Mouse (Mus musculus): ENCODE measurements around the gene Lcn2. TPM values are rescaled to one million over a fixed set of nuclear protein-coding genes. Genes with fewer than 3 reads are reported as not detected.

The Lcn2 gene
- polyA plus RNA-seq, 1 experiment from 2014 or later = 50.3 TPM

DNA sequence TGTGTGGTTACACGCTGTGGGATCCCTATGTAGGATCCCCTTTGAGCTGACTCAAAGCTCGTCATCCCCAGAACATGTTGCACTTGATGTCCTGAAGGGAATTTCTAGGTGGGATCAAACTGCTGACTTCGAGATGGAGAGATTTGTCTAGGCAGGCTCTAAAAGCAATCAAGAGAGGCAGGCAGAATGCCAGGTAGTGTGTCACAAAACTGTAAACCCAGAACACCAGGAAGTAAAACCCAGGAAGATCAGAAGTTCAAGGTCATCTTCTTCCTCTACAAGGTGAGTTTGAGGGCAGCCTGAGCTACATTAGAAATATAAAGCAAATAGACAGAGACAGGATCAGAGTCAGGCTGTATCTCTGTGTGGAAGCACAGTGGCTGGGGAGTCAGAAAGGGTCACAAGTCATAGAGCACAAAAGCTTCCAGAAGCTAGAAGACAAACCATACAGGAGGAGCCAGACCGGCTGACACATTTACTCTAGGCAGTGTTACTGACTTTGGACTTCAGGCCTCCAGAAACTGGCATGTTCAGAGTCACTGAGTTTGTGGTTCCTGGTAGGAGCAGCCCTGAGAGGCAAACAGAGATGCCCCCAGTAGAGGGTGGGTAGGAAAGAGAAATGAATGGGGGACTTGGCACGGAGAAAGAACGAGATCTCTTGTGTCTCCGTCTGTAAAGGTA is 19.2 kb upstream of the Lcn2 start:
- H3K9me3 ChIP-seq (replicated peaks; ENCODE audit: low read length) = no peaks in the 10 kb centered on the region
- no peaks in the 10 kb centered on the region for H3K27me3 ChIP-seq (ENCODE audit: insufficient read depth, low read length)
- TF ChIP-seq CTCF (IDR thresholded peaks at IDR 0.05; ENCODE audit: low read depth) = no peak
- DNase-seq (ENCODE audit: low spot score) (no peak), ATAC-seq (replicated peaks; ENCODE audit: low FRiP score, low read depth) (no peak)
- no peak overlapping the region for H3K4me2 ChIP-seq (ENCODE audit: low read length)
- no peak overlapping the region for H3K9ac ChIP-seq (ENCODE audit: low read depth, low read length)
- peak overlapping the region; percentile 70 for H3K27ac ChIP-seq
- 0 out of 2 replicates have a peak, but pooled peaks cover 6% of the 10 kb centered on the region for H3K36me3 ChIP-seq (ENCODE audit: insufficient read depth, low read length)
- H3K4me3 ChIP-seq (replicated peaks; ENCODE audit: low read depth, low read length) = no peak overlapping the region
- WGBS = 77% methylated on average over 7 of the region's 7 CpGs
- 0 out of 2 replicates have a peak, but pooled peaks cover 3% of the 10 kb centered on the region for H3K4me1 ChIP-seq (replicated peaks; ENCODE audit: insufficient read depth, low read length)

DNA sequence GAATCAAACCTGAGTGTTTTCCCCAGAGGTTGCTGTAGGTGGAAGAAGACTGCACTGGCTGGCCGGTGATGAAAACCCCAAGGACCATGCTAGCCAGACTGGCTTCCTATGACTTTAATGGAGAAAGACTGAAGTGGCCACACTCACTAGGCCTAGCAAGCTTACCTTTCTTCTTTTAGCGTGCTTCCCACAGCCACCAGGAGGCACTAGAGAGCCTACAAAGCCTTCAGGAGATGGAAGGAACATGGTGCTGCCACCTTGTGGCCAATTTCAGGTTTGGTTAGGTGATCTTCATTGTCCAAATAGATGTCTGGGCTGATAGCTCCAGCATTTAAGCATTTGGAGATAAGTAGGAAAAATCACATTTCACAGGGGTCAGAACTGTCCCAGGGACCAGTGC is 16.6 kb upstream of the Lcn2 start:
- WGBS = 24% methylated on average over 2 of the region's 2 CpGs
- no peak for ATAC-seq (replicated peaks; ENCODE audit: low FRiP score, low read depth)
- Histone ChIP-seq H3K9me3 (replicated peaks; ENCODE audit: low read length) (no peaks in the 10 kb centered on the region), H3K27ac (no peak overlapping the region), H3K4me2 (ENCODE audit: low read length) (no peak overlapping the region), H3K4me3 (replicated peaks; ENCODE audit: low read depth, low read length) (no peak overlapping the region), H3K27me3 (ENCODE audit: insufficient read depth, low read length) (no peaks in the 10 kb centered on the region), H3K36me3 (ENCODE audit: insufficient read depth, low read length) (peaks cover 24% of the 10 kb centered on the region; the same call in 1 of the 2 replicates), H3K4me1 (replicated peaks; ENCODE audit: insufficient read depth, low read length) (0 out of 2 replicates have a peak, but pooled peaks cover 3% of the 10 kb centered on the region), H3K9ac (ENCODE audit: low read depth, low read length) (no peak overlapping the region)
- DNase-seq (ENCODE audit: low spot score) = peak; percentile 96
- TF ChIP-seq CTCF (IDR thresholded peaks at IDR 0.05; ENCODE audit: low read depth) = peak; percentile 100

DNA sequence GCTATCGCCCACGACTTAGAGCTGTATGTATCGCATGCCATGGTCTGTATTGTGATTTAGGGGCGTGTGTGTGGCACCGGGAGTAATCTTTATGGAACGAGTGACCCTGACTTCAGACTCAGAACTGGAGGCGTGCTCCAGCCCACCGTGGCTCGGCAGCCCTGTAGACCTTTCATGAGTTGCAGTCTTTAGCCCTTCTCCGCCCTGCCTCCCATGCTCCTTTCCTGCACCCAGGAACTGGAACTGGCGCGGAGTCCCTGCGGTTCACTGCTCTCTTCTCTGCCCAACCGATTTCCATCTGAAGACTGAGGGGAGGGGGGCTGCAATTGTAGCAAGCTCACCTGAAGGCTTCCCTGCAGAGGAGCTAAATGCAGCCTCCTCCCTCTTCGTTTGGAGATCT is 8.6 kb upstream of the Lcn2 start:
- Histone ChIP-seq H3K27me3 (ENCODE audit: insufficient read depth, low read length) (no peaks in the 10 kb centered on the region), H3K27ac (peak overlapping the region; percentile 95), H3K4me1 (replicated peaks; ENCODE audit: insufficient read depth, low read length) (peaks cover 12% of the 10 kb centered on the region; the same call in 1 of the 2 replicates), H3K36me3 (ENCODE audit: insufficient read depth, low read length) (peaks cover 13% of the 10 kb centered on the region), H3K9ac (ENCODE audit: low read depth, low read length) (peak overlapping the region; percentile 87), H3K4me3 (replicated peaks; ENCODE audit: low read depth, low read length) (peak overlapping the region; percentile 87), H3K9me3 (replicated peaks; ENCODE audit: low read length) (no peaks in the 10 kb centered on the region), H3K4me2 (ENCODE audit: low read length) (peak overlapping the region; percentile 74)
- 0% methylated on average over 15 of the region's 15 CpGs for WGBS
- DNase-seq (ENCODE audit: low spot score) (no peak), ATAC-seq (replicated peaks; ENCODE audit: low FRiP score, low read depth) (no peak)
- TF ChIP-seq CTCF (IDR thresholded peaks at IDR 0.05; ENCODE audit: low read depth) = no peak

DNA sequence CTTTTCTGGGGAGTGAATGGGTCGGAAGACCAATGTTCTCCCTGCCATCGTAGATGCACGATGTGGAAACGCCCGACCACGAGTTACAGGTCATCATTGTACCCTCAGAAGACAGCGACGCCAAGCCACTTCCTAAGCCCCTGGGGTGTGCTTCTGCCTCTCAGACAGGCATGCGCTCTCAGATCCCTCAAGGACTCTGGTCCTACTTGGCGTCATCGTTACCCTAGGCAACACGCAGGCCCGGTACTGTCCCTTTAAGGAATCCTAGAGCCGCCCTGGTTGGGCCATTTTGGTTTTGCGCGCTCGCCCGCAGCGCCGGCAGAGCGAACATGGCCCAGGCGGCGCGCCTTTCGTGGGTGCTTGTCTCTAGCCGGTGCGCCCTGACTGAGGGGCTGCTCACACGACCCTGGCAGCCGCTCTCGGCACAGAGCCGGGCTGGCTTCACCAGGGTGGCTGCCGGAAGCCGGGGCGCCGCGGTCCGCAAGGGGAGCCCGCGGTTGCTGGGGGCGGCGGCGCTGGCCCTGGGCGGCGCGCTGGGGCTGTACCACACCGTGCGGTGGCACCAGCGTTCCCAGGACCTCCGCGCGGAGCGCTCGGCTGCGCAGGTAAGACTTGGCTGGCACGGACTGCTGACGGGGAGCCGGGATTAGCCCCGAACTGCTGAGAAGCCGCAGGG is 8.0 kb upstream of the Lcn2 start:
- Histone ChIP-seq H3K9me3 (replicated peaks; ENCODE audit: low read length) (no peaks in the 10 kb centered on the region), H3K4me1 (replicated peaks; ENCODE audit: insufficient read depth, low read length) (peaks cover 12% of the 10 kb centered on the region; the same call in 1 of the 2 replicates), H3K27ac (peak overlapping the region; percentile 95), H3K9ac (ENCODE audit: low read depth, low read length) (peak overlapping the region; percentile 87), H3K4me3 (replicated peaks; ENCODE audit: low read depth, low read length) (peak overlapping the region; percentile 87), H3K36me3 (ENCODE audit: insufficient read depth, low read length) (peaks cover 9% of the 10 kb centered on the region), H3K4me2 (ENCODE audit: low read length) (peak overlapping the region; percentile 74), H3K27me3 (ENCODE audit: insufficient read depth, low read length) (no peaks in the 10 kb centered on the region)
- TF ChIP-seq CTCF (IDR thresholded peaks at IDR 0.05; ENCODE audit: low read depth) = no peak; the same call in 1 of the 2 replicates
- DNase-seq (ENCODE audit: low spot score) = peak; percentile 98
- WGBS = under 1% methylated on average over 56 of the region's 59 CpGs
- ATAC-seq (replicated peaks; ENCODE audit: low FRiP score, low read depth) = peak; percentile 92

DNA sequence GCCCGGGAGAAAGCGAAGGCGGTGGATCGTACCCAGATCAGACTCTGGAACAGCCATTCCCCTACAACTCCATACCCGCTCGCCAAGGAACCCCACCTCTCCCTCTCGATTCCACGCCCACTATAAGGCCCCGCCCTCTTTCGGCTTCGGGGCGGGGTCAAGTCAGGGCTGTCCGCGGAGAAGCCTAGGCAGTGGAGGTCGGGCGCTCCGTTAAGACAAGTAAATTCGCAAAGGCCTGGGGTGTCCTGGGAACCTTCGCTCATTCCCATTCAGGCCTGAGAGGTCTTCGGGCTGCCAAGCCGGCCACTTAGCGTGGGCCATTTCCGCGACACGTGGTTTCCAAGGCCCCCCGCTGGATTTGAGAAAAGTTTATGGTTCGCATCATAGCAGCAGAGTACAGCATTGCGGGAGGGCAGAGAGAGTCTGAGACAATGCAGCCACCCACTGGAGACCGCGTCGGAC is 7.5 kb upstream of the Lcn2 start, which contains the start of gene Ptges2:
Gene Ptges2, plus strand, starts transcription at position 413 of the 462 bp plus-strand sequence.
- ATAC-seq (replicated peaks; ENCODE audit: low FRiP score, low read depth) = peak; percentile 84
- H3K36me3 ChIP-seq (ENCODE audit: insufficient read depth, low read length) = peaks cover 3% of the 10 kb centered on the region
- H3K9ac ChIP-seq (ENCODE audit: low read depth, low read length) = peak within 1 kb of the TSS; percentile 87
- H3K27me3 ChIP-seq (ENCODE audit: insufficient read depth, low read length) = no peaks in the 10 kb centered on the region
- peak within 1 kb of the TSS; percentile 87 for H3K4me3 ChIP-seq (replicated peaks; ENCODE audit: low read depth, low read length)
- peaks cover 12% of the 10 kb centered on the region; the same call in 1 of the 2 replicates for H3K4me1 ChIP-seq (replicated peaks; ENCODE audit: insufficient read depth, low read length)
- peak within 1 kb of the TSS; percentile 74 for H3K4me2 ChIP-seq (ENCODE audit: low read length)
- DNase-seq (ENCODE audit: low spot score) = peak; percentile 95
- TF ChIP-seq CTCF (IDR thresholded peaks at IDR 0.05; ENCODE audit: low read depth) = no peak; the same call in 1 of the 2 replicates
- H3K27ac ChIP-seq = peak within 1 kb of the TSS; percentile 95
- WGBS = under 1% methylated on average over 31 of the region's 31 CpGs
- no peaks in the 10 kb centered on the region for H3K9me3 ChIP-seq (replicated peaks; ENCODE audit: low read length)

DNA sequence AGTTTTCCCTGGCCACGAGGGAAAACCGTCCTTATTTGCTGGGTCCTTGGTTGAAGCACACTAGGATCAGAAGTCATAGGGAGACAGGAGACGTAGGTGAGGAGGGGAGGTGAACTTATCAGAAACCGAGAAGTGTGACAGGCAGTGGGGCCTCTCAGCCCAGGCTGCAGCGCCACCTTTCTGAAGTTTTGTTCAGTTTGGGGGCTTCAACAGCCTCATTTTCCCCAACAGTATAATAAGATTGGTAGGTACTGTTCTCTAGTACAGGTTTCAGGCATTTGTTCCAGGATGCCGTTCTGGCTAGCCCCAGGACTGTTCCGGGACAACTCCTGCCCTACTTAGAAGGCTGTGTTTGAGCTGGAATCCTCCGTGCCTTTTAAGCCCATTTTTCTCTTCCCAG is 6.9 kb upstream of the Lcn2 start:
- Histone ChIP-seq H3K27ac (peak overlapping the region; percentile 95), H3K9me3 (replicated peaks; ENCODE audit: low read length) (no peaks in the 10 kb centered on the region), H3K4me2 (ENCODE audit: low read length) (peak overlapping the region; percentile 74), H3K4me3 (replicated peaks; ENCODE audit: low read depth, low read length) (peak overlapping the region; percentile 87), H3K36me3 (ENCODE audit: insufficient read depth, low read length) (no peaks in the 10 kb centered on the region; the same call in 1 of the 2 replicates), H3K27me3 (ENCODE audit: insufficient read depth, low read length) (no peaks in the 10 kb centered on the region), H3K9ac (ENCODE audit: low read depth, low read length) (peak overlapping the region; percentile 87), H3K4me1 (replicated peaks; ENCODE audit: insufficient read depth, low read length) (peaks cover 12% of the 10 kb centered on the region; the same call in 1 of the 2 replicates)
- ATAC-seq (replicated peaks; ENCODE audit: low FRiP score, low read depth) (no peak), DNase-seq (ENCODE audit: low spot score) (peak; percentile 67)
- 2% methylated on average over 8 of the region's 8 CpGs for WGBS
- TF ChIP-seq CTCF (IDR thresholded peaks at IDR 0.05; ENCODE audit: low read depth) = peak; percentile 68
